Comparison of ENCODE assay signal across 18 mouse cellular contexts in the genomic region with DNA sequence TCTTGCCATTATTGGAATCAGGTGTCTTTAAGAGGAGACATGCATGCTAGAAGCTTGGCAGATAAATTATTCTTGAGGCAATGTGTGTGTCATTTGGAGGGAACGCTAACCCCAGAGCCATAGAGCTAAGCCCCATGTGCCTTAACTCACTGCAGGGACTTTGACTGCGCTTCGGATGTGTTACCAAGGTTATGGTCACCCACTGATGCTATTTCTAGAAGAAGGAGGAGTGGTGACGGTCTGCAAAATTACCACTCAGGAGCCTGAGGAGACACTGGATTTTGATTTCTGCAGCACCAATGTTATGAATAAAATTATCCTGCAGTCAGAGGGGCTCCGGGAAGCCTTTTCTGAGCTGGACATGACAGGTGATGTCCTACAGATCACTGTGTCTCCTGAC.
"Had no signal": no experiment of that assay in that cellular context is flagged by ENCODE, and none has a peak within 500 bp of the region (broad histone marks: within the 10 kb centered on the region; RNA-seq: fewer than 3 reads in every experiment).

No protein-coding gene starts in this region.

- H3K27me3 ChIP-seq: lung, embryonic 15.5 days; megakaryocyte, embryonic 14.5 days; midbrain, embryonic 13.5 days; midbrain, embryonic 15.5 days; neural tube, embryonic 12.5 days; stomach, embryonic 15.5 days had no signal

- ATAC-seq: liver, postnatal 0 days; lung, postnatal 0 days; midbrain, embryonic 13.5 days; midbrain, embryonic 15.5 days had no signal

- H3K9me3 ChIP-seq: lung, embryonic 15.5 days; megakaryocyte, embryonic 14.5 days; midbrain, embryonic 13.5 days; midbrain, embryonic 15.5 days; neural tube, embryonic 12.5 days; stomach, embryonic 15.5 days had no signal

- DNase-seq: liver, postnatal 0 days; lung, adult 2 months; lung, postnatal 14 days; lung, postnatal 36 days; right cerebral cortex, postnatal 25 days; thymus, adult 2 months; thymus, postnatal 25 days; thymus, postnatal 4 days had no signal

- H3K4me2 ChIP-seq: lung, embryonic 15.5 days; midbrain, embryonic 11.5 days; midbrain, embryonic 13.5 days; midbrain, embryonic 15.5 days; neural tube, embryonic 12.5 days; stomach, embryonic 15.5 days had no signal

- H3K9ac ChIP-seq: liver, postnatal 0 days; lung, embryonic 15.5 days; midbrain, embryonic 13.5 days; midbrain, embryonic 15.5 days; neural tube, embryonic 12.5 days; stomach, embryonic 15.5 days had no signal

- H3K27ac ChIP-seq: lung, embryonic 15.5 days; macrophage; midbrain, embryonic 13.5 days; midbrain, embryonic 15.5 days; neural tube, embryonic 12.5 days; stomach, embryonic 15.5 days; stomach, postnatal 0 days had no signal

- H3K4me3 ChIP-seq: lung, embryonic 15.5 days; megakaryocyte, embryonic 14.5 days; midbrain, embryonic 13.5 days; midbrain, embryonic 15.5 days; neural tube, embryonic 12.5 days; stomach, embryonic 15.5 days had no signal

- H3K36me3 ChIP-seq: midbrain, embryonic 15.5 days had no signal
